Mouse (Mus musculus) small intestine, adult 2 months (tissue): Measurements from ENCODE around the gene Cachd1. TPM values are rescaled to one million over a fixed set of nuclear protein-coding genes. Genes with fewer than 3 reads are reported as not detected.

Experiments used
- H3K27ac ChIP-seq: fragments of 200-500 bp; 2 replicates; pipeline ENCODE4 v1.5.1; 2012; ENCODE audit warnings: low read depth, low read length, control low read depth, inconsistent platforms; ENCODE audit not compliant: insufficient read depth
- H3K27me3 ChIP-seq: fragments of 200-500 bp; 2 replicates; pipeline ENCODE4 v1.6.1; 2012; ENCODE audit warnings: mild to moderate bottlenecking, moderate library complexity, low read length, inconsistent platforms; ENCODE audit not compliant: control insufficient read depth, insufficient read depth
- H3K36me3 ChIP-seq: fragments of 200-500 bp; 2 replicates; pipeline ENCODE4 v1.6.1; 2012; ENCODE audit warnings: mild to moderate bottlenecking, low read length, control low read depth, inconsistent platforms; ENCODE audit not compliant: control insufficient read depth, insufficient read depth
- H3K4me1 ChIP-seq: fragments of 200-500 bp; 2 replicates; pipeline ENCODE4 v1.6.1; 2012; ENCODE audit warnings: low read length, inconsistent platforms, mixed read lengths; ENCODE audit not compliant: control insufficient read depth, insufficient read depth, insufficient read length
- H3K4me3 ChIP-seq: fragments of 200-500 bp; 2 replicates; pipeline ENCODE4 v1.5.1; 2012; ENCODE audit warnings: low read depth, mild to moderate bottlenecking, control low read depth, inconsistent platforms, low read length, moderate library complexity
- CTCF ChIP-seq: fragments of 200-500 bp; IDR thresholded peaks from 2 replicates; pipeline ENCODE4 v1.5.1; 2012; ENCODE audit warnings: low read depth, mild to moderate bottlenecking, control low read depth, inconsistent platforms, low read length, moderate library complexity, mixed read lengths; ENCODE audit not compliant: insufficient replicate concordance, insufficient read length; ENCODE audit errors: extremely low read depth
- POLR2A ChIP-seq: fragments of 200-500 bp; IDR thresholded peaks from 2 replicates; pipeline ENCODE4 v1.6.1; 2012; ENCODE audit warnings: low read depth, mild to moderate bottlenecking, control low read depth, inconsistent platforms, low read length, moderate library complexity
- WGBS: fragments of 180-500 bp; shearing (Covaris S2); methylation state at CpG from one replicate; pipeline ENCODE4 v1.1.7; 2018; 5-methylcytosine and 5-hydroxymethylcytosine counted together
- polyA plus RNA-seq: library from polyadenylated mRNA; depleted of rRNA; stranded (reverse); fragments of >200 nt; gene quantifications from 2 replicates; pipeline ENCODE4 v1.2.3, GENCODE M21; 2012

Cachd1 gene
- polyA plus RNA-seq, 1 experiment, result 51.7 TPM

GRCm38 (mm10) chr4:100963796-100964195, 187.3 kb downstream of the Cachd1 start:
- TF ChIP-seq CTCF (no peak), POLR2A (no peak)
- WGBS, result 95% methylated on average over 8 of the region's 8 CpGs
- no peak overlapping the region for H3K4me3 ChIP-seq
- no peaks in the 10 kb centered on the region for H3K27me3 ChIP-seq
- no peaks in the 10 kb centered on the region for H3K4me1 ChIP-seq
- no peak overlapping the region for H3K27ac ChIP-seq
- H3K36me3 ChIP-seq, result peaks cover 21% of the 10 kb centered on the region

GRCm38 (mm10) chr4:100967703-100968392, 191.4 kb downstream of the Cachd1 start:
- 87% methylated on average over 19 of the region's 19 CpGs for WGBS
- no peak for TF ChIP-seq POLR2A
- no peak for TF ChIP-seq CTCF
- no peaks in the 10 kb centered on the region for H3K27me3 ChIP-seq
- H3K4me1 ChIP-seq, result no peaks in the 10 kb centered on the region
- H3K36me3 ChIP-seq, result peaks cover 24% of the 10 kb centered on the region
- H3K27ac ChIP-seq, result no peak overlapping the region
- no peak overlapping the region for H3K4me3 ChIP-seq

GRCm38 (mm10) chr4:100973641-100974454, 197.4 kb downstream of the Cachd1 start:
- TF ChIP-seq CTCF (no peak), POLR2A (no peak)
- Histone ChIP-seq H3K27me3 (no peaks in the 10 kb centered on the region), H3K4me1 (no peaks in the 10 kb centered on the region), H3K4me3 (no peak overlapping the region), H3K27ac (no peak overlapping the region), H3K36me3 (peaks cover 24% of the 10 kb centered on the region)
- 92% methylated on average over 16 of the region's 16 CpGs for WGBS

GRCm38 (mm10) chr4:100974455-100975035, 198.1 kb downstream of the Cachd1 start:
- no peaks in the 10 kb centered on the region for H3K27me3 ChIP-seq
- no peaks in the 10 kb centered on the region for H3K4me1 ChIP-seq
- H3K27ac ChIP-seq, result no peak overlapping the region
- no peak overlapping the region for H3K4me3 ChIP-seq
- no peak for TF ChIP-seq CTCF
- no peak for TF ChIP-seq POLR2A
- WGBS, result 94% methylated on average over 14 of the region's 14 CpGs
- H3K36me3 ChIP-seq, result peaks cover 19% of the 10 kb centered on the region

GRCm38 (mm10) chr4:100977522-100977921, 201.0 kb downstream of the Cachd1 start:
- TF ChIP-seq POLR2A, result no peak
- no peak for TF ChIP-seq CTCF
- Histone ChIP-seq H3K27ac (no peak overlapping the region), H3K27me3 (no peaks in the 10 kb centered on the region), H3K4me3 (no peak overlapping the region), H3K4me1 (no peaks in the 10 kb centered on the region), H3K36me3 (peaks cover 14% of the 10 kb centered on the region)
- 90% methylated on average over 7 of the region's 7 CpGs for WGBS

- H3K36me3 ChIP-seq, result peaks cover 13% of the 10 kb centered on the region; the same call in 1 of the 2 replicates
- WGBS, result 72% methylated on average over 1 of the region's 1 CpGs
- H3K27ac ChIP-seq, result no peak overlapping the region
- H3K4me1 ChIP-seq, result no peaks in the 10 kb centered on the region
- TF ChIP-seq CTCF, result peak; percentile 18; the same call in 1 of the 2 replicates
- TF ChIP-seq POLR2A, result no peak
- no peak overlapping the region for H3K4me3 ChIP-seq
- no peaks in the 10 kb centered on the region for H3K27me3 ChIP-seq
These were observed 210.7 kb downstream of the Cachd1 start for GRCm38 (mm10) chr4:100987187-100987586.

- H3K4me3 ChIP-seq, result no peak overlapping the region
- 82% methylated on average over 8 of the region's 8 CpGs for WGBS
- no peaks in the 10 kb centered on the region for H3K4me1 ChIP-seq
- TF ChIP-seq POLR2A, result no peak
- no peak for TF ChIP-seq CTCF
- no peak overlapping the region for H3K27ac ChIP-seq
- no peaks in the 10 kb centered on the region for H3K27me3 ChIP-seq
- H3K36me3 ChIP-seq, result peaks cover 14% of the 10 kb centered on the region; the same call in 1 of the 2 replicates
These were observed 211.8 kb downstream of the Cachd1 start for GRCm38 (mm10) chr4:100988231-100988799.
